Mouse (Mus musculus): Measurements from ENCODE around the gene Ski. TPM values are rescaled to one million over a fixed set of nuclear protein-coding genes. Genes with fewer than 3 reads are reported as not detected.
"Not testable (repeated sequence)": the region's sequence is repeated elsewhere in the genome, so short reads cannot be mapped to it uniquely, and the experiment has no call there.

The Ski gene
- total RNA-seq (2017): 25.9 and 27.7 TPM in 2 replicates

DNA sequence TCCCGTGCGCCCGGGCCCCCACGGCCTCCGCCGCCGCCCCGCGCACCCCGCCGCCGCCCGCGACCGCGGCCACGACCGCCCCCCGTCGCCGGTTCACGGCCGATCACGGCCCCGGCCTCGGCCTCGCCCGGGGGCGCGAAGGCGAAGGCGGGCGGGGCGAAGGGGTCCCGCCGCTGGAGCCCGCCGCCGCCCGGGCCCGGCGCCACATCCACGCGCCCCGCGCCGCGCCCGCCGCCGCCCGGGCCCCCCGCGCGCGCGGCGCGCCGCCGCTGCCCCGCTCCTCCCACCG, at the start of gene Ski:
Ski (minus strand) TSS at position 41 of the 289 bp plus-strand sequence.
- ATAC-seq (ENCODE audit: extremely low read depth, insufficient number of reproducible peaks, low FRiP score, poor library complexity, severe bottlenecking): no peak

DNA sequence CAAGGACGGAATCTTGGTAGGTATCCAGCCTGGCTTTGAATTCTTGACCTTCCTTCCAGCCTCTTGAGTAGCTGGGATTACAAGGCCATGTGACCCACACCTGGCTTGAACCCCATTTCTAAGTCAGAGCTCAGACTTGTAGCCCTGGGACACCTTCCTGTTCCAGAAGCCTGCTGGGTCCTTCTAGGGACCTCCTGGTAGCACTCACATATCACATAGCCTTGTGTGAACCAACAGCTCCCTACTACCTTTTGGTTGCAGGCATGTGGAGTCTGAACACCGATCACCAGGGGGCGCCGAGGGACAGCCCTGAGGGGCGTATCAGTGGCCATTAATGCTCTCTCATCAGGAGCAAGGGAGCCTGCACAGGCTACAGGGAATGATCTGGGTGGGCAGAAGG, 46.0 kb upstream of the Ski start:
- no peak for ATAC-seq (ENCODE audit: extremely low read depth, insufficient number of reproducible peaks, low FRiP score, poor library complexity, severe bottlenecking)

DNA sequence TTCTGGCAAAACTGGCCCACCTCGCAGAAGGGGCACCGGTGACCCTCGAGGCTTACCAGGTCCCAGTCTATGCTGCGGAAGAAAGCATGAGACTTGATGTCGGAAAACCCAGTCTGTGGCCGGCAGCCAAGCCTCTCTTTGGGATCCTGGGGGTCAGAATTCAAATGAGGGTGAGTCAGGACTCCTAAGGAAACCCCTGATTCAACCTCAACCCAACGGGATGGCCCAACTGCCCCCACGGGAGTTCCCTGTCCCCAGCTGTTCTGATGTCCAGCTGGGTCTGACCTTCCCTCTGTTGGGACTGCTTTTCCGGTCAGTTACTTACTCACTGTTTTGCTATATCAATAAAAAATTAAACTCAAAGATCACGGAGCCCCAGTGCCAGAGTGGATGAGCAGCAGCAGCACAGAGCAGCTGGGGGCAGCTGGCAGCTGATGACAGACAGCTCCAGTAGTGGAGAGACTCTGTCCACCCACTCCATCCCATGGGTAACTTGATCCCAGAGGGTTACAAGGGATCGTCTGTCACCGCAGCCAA, 45.3 kb upstream of the Ski start:
- ATAC-seq (ENCODE audit: extremely low read depth, insufficient number of reproducible peaks, low FRiP score, poor library complexity, severe bottlenecking): no peak

DNA sequence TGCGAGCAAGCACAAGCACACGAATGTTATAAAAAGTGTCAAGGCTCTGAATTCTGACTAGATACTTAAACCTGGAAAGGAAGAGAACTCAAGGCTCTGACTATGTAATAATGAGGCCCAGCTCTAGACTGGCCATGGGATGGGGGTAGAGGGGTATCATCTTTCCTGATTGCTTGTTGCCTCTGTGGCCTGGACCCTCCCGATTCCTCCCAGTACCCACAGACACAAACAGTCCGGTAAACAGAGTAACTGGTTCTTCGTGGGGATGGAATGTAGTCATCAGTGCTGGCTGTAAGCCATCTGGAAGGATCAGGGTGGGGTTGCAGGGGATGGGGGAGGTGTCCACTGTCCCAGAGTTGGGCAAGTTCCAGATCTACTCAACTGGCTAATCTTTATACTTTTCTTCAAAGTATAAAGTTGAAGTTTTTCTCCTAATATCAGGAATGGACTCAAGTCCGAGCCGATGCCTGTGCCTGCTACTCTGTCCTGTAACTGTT, 44.7 kb upstream of the Ski start:
- no peak for ATAC-seq (ENCODE audit: extremely low read depth, insufficient number of reproducible peaks, low FRiP score, poor library complexity, severe bottlenecking)

DNA sequence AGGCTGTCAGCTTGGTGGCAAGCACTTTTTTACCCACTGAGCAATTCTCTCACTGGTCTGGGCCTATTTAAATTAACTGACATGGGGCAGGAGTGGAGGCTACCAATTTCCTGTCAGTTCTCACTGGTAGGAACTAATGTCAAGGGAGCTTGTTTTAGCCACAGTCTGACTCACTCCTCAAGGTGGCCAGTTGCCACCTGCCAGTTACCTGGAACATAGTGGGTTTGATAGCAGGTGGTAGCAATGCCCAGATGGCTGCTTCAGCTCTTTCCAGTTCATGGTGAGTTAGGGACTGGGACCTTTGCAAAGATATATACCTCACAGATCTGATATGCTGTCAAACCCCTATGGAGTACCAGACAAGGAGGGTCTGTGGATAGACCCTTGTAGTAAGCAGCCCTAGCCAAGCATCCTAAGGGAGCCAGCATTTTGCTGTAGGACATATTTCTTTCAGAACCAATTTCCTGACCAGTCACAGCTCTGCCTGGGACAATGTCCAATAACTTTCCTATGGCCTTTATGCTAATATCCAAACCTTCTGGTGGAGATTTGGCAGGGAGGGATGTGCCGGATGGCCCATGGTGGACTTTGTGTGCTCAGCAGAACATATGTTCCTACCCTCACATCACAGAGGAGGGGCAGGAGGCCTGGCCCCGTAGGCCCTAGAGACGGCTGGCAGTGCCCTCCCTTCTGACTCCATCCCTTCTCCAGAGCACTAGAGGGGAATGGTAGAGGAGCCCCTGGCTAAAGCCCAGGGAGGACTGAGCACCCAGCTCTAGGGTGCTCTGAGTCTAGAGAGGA, 42.3 kb upstream of the Ski start:
- ATAC-seq (ENCODE audit: extremely low read depth, insufficient number of reproducible peaks, low FRiP score, poor library complexity, severe bottlenecking): no peak

DNA sequence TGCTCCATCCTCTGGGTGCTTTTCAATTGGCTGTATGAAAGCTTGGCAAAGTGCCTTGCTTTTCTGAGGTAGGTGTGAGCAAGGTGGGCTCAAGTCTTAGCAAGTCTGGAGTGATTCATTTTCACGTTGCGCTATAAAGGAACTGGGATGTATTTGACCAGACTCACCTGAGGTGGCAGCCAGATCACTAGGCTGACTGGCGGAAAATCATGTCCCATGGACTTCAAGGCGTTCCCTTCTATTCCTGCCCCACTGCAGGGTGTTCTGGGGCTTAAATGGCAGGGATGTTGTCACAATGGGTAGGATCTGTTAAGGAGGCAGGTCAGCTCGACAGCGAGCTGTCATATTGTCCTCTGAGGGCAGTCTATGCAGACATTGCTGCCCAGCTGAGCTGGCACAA, 29.9 kb upstream of the Ski start:
- ATAC-seq (ENCODE audit: extremely low read depth, insufficient number of reproducible peaks, low FRiP score, poor library complexity, severe bottlenecking): no peak

DNA sequence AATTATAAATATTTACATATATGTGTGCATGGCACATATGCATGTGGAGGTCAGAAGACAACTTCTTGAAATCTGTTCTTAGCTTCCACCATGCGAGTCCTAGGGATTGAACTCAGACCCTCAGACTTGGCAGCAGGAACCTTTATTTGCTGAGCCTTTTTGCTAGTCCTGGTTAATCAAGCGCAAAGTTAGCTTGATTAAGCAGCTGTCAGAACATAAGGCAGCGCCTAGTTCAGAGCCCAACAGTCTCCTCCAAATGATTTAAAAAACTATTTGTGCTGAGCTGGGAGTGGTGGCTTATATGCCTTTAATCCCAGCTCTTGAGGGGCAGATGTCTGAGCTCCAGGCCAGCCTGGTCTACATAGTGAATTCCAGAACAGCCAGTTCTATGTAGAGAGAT, 28.8 kb upstream of the Ski start:
- ATAC-seq (ENCODE audit: extremely low read depth, insufficient number of reproducible peaks, low FRiP score, poor library complexity, severe bottlenecking): no peak

DNA sequence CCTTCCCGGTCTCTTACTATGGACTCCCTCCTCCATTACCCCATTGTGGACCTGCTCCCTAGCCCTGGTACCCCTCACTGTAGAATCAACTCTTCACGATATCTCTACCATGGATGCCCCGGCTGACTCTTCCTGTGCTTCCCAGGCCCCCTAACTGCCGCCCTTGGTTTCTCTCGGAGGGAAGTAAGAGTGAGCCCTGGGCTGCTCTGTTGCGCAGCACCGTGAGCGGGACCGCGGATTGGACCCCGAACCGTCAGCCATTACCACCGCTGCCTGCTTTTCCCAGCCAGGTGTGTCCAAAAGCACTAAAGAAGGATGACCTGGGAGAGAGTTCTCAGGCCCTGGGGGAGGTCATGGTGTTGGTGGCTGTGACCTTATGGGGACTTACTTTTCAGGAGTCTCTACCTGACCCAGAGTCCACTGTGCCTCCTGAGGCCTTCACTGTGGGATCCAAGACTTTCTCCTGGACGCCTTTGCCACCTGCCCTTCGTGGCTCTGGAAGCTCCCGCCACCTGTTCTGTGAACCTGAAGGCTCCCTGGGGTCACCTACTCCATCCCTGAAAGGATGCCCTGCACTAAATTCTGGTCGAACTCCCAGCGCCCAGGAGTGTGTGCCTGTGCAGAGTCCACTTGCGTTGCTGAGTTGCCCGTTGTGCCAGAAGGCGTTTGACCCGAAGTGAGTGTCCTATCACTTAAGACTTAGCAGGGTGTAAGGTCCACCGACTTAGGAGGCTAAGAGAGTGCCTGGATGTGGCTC, 28.1 kb upstream of the Ski start:
- no peak for ATAC-seq (ENCODE audit: extremely low read depth, insufficient number of reproducible peaks, low FRiP score, poor library complexity, severe bottlenecking)

DNA sequence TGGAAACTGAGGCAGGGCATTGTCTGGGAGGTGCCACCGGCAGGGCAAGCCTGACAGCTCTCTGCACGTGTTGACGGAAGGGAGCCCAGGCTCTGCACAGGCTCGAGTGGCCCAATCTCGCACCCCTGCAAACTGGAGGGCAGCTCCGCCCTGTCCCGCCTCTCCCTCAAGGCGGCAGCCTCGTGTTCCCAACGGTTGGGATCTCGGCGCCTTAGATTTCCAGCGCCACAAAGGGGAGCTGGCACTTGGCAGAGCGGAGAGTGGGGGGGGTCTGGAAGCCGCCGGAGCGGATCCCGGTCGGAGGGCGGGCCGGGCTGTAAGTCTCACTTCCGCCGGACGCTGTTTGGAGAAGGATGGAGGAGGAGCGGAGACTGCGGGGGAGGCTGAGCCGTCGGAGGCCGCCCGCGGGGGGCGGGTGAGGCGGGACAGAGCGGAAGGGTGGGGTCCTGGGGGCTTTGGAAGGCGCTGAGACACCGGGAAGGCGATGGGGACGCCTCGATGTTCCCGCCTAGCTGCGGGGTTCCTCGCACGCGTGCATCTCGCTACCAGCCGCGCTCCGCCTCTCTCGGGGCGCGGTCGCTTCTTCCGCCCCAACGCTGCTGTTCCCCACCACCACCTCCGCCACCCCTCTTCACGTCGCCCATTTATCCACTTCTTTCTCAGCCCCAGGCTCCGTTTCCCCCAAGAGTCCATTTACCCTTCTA, 27.4 kb upstream of the Ski start, which contains the start of gene Faap20:
Faap20 (plus strand) TSS at position 155 of the 704 bp plus-strand sequence.
- ATAC-seq (ENCODE audit: extremely low read depth, insufficient number of reproducible peaks, low FRiP score, poor library complexity, severe bottlenecking): peak; percentile 55

DNA sequence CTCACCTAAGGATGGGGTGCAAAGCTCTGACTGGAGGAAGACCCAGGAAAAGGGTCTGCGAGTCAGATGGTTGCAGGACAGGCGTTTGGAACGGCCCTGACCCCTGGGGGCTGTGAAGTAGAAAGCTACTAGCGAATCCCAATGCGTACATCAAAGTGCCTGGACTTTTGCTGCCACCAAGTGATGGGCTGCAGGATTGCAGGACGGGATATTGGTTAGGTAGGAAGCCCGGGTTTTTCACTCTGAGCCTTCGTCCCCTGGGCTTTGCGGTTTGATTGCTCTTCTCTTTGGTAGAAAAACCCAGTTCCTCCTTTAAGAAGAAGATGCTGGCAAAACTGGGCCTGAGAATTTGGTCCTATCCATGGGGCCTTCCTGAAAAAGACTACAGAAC, 26.9 kb upstream of the Ski start:
- peak; percentile 90 for ATAC-seq (ENCODE audit: extremely low read depth, insufficient number of reproducible peaks, low FRiP score, poor library complexity, severe bottlenecking)

DNA sequence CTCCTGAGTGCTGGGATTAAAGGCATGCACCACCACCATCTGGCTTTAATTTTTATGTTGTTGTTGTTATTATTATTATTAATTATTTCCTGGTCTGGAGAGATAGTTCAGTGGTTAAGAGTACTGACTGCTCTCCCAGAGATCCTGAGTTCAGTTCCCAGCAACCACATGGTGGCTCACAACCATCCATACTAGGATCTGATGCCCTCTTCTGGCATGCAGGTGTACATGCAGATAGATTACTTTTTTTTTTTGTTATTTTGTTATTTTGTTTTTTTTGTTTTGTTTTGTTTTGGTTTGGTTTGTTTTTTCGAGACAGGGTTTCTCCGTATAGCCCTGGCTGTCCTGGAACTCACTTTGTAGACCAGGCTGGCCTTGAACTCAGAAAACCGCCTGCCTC, 25.7 kb upstream of the Ski start:
- ATAC-seq (ENCODE audit: extremely low read depth, insufficient number of reproducible peaks, low FRiP score, poor library complexity, severe bottlenecking): not testable (repeated sequence)

DNA sequence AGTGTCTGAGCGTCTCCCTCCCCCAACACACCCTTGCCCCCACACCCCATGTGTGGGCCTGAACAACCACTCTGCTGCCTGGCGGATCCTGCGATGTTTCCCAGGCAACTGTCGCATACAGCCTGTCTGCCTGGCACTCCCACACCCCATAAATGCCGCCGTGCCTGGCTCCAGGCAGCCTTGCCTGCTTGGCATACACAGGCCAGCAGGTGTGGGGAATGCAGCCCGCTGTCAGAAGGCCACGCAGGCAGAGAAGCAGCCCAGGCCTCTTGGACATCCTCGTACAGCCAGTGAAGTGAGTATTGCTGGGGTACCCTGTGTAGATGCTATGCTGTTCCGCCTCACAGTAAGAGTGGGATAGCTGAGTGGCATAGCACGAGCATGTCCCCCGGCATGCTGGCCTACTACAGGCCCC, 24.3 kb upstream of the Ski start:
- ATAC-seq (ENCODE audit: extremely low read depth, insufficient number of reproducible peaks, low FRiP score, poor library complexity, severe bottlenecking): no peak

DNA sequence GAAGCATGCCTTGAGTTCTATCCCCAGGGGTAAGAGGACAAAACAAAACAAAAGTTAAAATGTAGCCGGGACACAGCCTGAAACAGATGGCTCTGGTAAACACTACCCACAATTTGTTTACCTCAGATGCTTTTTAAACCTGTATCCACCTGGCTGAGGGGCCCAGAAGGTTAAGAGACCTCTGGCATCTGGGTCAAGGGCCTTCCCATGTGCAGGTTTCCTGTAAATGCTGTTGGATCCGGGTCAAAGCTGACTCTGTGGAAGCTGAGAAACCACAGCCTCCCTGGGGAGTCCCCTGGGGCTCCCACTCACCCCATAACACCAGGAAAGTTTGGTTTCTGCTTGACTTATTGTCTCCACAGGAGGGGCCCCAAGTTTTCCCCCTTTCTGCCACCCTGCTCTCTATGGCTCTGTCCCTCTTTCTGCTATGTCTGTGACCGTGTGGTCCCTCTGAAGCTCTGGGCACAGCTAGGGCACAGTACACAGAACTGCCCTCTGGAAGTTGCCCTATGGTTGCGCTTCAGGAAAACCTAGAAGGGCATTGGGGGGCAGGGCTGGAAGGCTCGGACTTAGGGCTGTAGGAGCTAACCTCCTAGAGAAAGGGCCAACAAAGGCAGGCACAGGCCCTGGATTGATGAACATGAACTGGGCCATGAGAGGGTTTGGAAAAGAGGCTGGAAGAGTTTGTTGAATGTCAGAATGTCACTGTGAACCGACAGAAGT, 23.5 kb upstream of the Ski start:
- no peak for ATAC-seq (ENCODE audit: extremely low read depth, insufficient number of reproducible peaks, low FRiP score, poor library complexity, severe bottlenecking)

DNA sequence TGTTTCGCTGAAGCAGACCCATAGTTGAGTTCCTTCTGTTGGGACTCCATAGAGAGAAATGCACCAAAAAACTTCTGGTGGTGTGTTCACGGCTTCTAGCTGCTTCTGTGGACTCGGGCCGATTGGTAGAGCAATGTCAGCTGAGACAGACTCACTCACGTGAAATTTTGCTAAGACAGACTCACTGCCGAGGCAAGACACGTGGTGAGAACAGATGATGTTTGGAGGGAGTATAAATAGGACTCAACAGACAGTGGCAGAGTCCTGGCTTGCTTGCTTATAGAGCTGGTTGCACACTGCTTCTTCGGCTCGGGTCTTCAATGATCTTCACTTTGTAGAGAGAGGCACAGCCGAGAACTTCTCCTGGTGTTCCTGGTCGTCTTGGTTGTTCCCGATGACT, 20.8 kb upstream of the Ski start:
- ATAC-seq (ENCODE audit: extremely low read depth, insufficient number of reproducible peaks, low FRiP score, poor library complexity, severe bottlenecking): no peak

DNA sequence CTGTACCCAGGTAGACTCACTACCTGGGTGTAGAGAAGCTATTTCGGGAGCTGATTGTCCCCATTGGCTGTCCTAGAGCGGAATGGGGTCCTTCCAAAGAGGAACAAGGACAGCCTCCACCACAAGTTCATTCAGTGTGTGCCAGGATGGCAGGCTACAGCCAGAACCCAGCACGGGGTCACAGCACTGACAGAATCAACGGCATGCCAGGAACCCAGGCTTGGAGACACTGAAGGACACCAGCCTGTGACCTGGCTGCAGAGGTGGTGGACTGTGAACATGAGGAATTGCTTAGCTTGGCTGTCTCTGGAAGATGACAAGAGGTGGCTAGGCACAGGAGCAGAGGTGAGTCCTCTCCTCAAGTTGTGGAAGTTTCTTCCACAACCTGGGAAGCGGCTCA, 19.9 kb upstream of the Ski start:
- ATAC-seq (ENCODE audit: extremely low read depth, insufficient number of reproducible peaks, low FRiP score, poor library complexity, severe bottlenecking): no peak

DNA sequence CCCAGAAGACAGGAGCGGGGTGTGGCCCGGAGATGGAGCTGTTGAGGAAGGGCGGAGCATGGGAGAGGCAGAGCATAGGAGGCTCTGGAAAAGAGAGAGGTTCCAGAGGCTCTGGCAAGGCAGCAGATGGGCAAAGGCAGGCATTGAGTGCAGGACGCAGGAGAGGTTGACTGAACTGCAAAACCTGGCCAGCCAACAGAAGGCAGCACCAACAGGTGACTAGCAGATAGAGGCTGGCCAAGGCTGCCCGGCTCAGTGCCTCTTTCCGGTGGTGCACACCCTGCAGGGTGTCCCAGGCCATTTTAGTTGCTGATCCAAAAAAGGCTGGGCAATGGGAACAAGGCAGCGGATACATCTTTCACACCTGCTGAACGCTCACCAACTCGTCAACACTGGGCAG, 19.4 kb upstream of the Ski start:
- ATAC-seq (ENCODE audit: extremely low read depth, insufficient number of reproducible peaks, low FRiP score, poor library complexity, severe bottlenecking): no peak

DNA sequence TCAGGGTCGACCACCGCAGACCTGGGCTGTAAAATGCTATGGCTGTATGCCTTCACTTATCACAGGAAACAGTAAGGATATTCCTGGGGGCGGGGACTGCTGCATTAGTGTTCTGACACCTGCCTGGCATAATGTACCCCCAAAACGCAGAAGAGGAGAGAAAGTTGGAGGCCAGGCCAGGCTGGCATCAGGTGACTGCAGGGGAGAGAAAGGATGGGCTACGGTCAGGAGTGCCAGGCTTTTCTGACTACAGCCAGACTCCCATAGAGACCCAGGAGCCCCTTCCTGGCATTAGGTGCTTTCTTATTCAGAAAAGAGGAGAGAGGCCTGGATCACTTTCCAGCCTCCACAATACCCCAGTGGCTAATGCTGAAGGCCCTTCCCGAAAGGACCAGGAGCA, 17.1 kb upstream of the Ski start:
- no peak for ATAC-seq (ENCODE audit: extremely low read depth, insufficient number of reproducible peaks, low FRiP score, poor library complexity, severe bottlenecking)

DNA sequence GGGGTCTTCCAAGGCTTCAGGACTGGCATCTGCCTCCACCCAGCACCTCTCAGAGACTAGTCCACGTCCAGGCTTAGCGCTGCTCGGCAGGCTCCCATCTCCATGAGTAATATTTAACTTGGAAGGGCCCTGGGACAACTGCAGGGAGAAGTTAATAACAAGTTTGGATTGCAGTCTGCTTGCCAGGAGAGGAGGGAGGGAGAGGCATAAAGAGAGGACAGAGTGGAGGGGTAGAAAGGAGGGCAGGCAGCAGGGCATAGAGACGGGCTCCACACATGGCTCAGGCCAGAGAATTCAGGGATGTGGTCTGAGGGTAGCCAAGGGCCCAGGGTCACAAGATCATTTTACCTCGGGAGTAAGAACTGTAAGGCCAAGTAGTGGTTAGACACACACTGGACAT, 15.9 kb upstream of the Ski start:
- no peak for ATAC-seq (ENCODE audit: extremely low read depth, insufficient number of reproducible peaks, low FRiP score, poor library complexity, severe bottlenecking)
